Mouse (Mus musculus) kidney, embryonic 14.5 days (tissue): ENCODE measurements at regions not wholly inside any gene's neighbourhood (a gene's known extent, or its start where the extent isn't known, plus 50 kb on each side); places are given as distances from the start of the nearest gene placed in this dataset.

Source experiments
- ATAC-seq: fragments of 200-750 bp; cut with Nextera tagmentation; 2 replicates; pipeline ENCODE4 v1.8.0; 2017; ENCODE audit warnings: moderate number of reproducible peaks, mild to moderate bottlenecking, moderate TSS enrichment, moderate library complexity; ENCODE audit not compliant: low FRiP score, low TSS enrichment
- H3K27ac ChIP-seq: fragments of 300-500 bp; sonication (generic); 2 replicates; pipeline ENCODE4 v1.5.1; 2014; ENCODE audit warnings: low read depth, mild to moderate bottlenecking, low read length, moderate library complexity, mixed read lengths
- H3K27me3 ChIP-seq: fragments of 300-500 bp; sonication (generic); 2 replicates; pipeline ENCODE4 v1.6.1; 2014; ENCODE audit warnings: mild to moderate bottlenecking, low read length; ENCODE audit not compliant: control insufficient read depth, insufficient read depth
- H3K36me3 ChIP-seq: fragments of 300-500 bp; sonication (generic); 2 replicates; pipeline ENCODE4 v1.6.1; 2014; ENCODE audit warnings: low read length, mixed read lengths; ENCODE audit not compliant: control insufficient read depth, insufficient read depth
- H3K4me1 ChIP-seq: fragments of 300-500 bp; sonication (generic); 2 replicates; pipeline ENCODE4 v1.6.1; 2014; ENCODE audit warnings: low read length, mixed read lengths; ENCODE audit not compliant: control insufficient read depth, insufficient read depth
- H3K4me2 ChIP-seq: fragments of 300-500 bp; sonication (generic); replicated peaks from 2 replicates; pipeline ENCODE4 v1.6.1; 2014; ENCODE audit warnings: low read depth, mild to moderate bottlenecking, low read length
- H3K4me3 ChIP-seq: fragments of 300-500 bp; sonication (generic); 2 replicates; pipeline ENCODE4 v1.5.1; 2014; ENCODE audit warnings: mild to moderate bottlenecking, low read length
- H3K9ac ChIP-seq: fragments of 300-500 bp; sonication (generic); 2 replicates; pipeline ENCODE4 v1.6.1; 2014; ENCODE audit warnings: low read depth, mild to moderate bottlenecking, low read length, moderate library complexity
- H3K9me3 ChIP-seq: fragments of 300-500 bp; sonication (generic); 2 replicates; pipeline ENCODE4 v1.6.1; 2016; ENCODE audit warnings: low read length; ENCODE audit not compliant: control insufficient read depth
- WGBS: fragments of 180-500 bp; shearing (Covaris S2); extraction: QIAGEN DNeasy Blood & Tissue Kit; methylation state at CpG from one replicate; pipeline ENCODE4 v1.1.7; 2014; 5-methylcytosine and 5-hydroxymethylcytosine counted together

DNA sequence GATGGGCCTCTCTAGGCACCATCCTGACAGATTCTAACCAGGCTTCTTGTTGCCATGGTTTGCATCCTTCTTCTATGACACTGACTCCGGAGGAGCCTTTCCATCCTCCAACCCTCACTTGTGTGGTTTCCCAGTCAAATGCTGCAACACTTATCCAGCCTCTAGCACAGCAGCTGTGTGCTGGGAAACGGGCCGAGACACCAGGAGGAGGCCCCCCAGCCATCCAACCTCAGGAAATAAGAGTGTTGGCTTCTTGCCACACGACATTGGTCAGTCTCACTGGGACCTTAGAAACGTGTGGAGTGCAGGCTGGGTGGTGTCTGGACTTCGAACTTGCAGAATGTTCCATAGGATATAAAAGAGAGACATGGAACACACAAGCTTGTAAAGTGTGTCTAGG, 119.9 kb upstream of the Bdnf start:
- WGBS: 82% methylated on average over 6 of the region's 6 CpGs
- no peaks in the 10 kb centered on the region for H3K9me3 ChIP-seq
- ATAC-seq: no peak

DNA sequence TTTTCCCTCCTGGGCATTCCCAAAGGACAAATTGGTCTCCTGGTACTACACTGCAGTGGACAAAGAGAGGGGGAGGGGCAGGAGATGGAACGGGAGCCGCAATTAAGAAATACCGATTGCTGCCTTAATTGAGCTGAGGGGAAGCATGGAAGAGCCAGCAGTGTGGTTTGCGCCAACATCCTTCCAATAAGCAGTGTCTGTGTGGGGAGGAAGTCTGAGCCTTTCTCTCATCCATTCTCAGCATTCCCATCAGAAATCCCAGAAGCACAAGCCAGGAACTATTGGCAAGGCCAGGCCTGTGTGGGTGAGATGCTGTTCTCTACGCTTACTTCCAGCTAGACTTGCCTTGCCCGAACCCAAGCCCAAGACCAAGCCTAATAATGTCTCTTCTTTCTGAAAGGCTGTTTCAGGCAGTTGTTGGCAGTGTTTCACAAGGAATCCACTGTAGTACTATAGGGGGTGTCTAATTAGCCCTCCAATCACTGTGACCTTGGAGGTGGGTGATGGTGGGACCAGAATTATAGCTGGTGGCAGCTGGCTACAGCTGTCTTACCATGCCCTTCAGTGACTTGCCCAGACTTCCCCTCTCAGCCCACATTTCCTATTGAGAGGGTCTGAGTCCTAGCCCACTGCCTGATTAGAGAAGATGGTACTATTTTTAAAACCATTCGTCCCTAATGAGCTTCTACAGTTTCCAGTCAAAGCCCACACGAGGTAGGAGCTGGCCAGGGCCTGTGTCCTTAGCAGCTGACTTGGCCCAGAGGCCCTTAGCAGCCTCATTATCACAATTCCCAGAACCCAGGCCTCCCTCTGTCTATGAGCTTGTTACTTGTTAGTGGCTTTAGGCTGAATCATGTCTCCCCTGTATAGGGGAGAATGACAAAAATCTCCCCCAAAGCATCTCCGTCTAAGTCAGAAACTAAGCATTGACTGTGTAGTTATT, 115.1 kb upstream of the Bdnf start:
- Histone ChIP-seq H3K27ac (no peak overlapping the region), H3K9me3 (no peaks in the 10 kb centered on the region), H3K4me1 (no peaks in the 10 kb centered on the region), H3K36me3 (no peaks in the 10 kb centered on the region), H3K27me3 (no peaks in the 10 kb centered on the region), H3K4me3 (no peak overlapping the region), H3K4me2 (no peak overlapping the region), H3K9ac (no peak overlapping the region)
- no peak for ATAC-seq
- 69% methylated on average over 9 of the region's 9 CpGs for WGBS

More for the DNA sequence above, 119.9 kb upstream of the Bdnf start:
- Histone ChIP-seq H3K36me3 (no peaks in the 10 kb centered on the region), H3K4me1 (no peaks in the 10 kb centered on the region), H3K4me2 (no peak overlapping the region), H3K9ac (no peak overlapping the region), H3K27me3 (no peaks in the 10 kb centered on the region), H3K27ac (no peak overlapping the region), H3K4me3 (no peak overlapping the region)

DNA sequence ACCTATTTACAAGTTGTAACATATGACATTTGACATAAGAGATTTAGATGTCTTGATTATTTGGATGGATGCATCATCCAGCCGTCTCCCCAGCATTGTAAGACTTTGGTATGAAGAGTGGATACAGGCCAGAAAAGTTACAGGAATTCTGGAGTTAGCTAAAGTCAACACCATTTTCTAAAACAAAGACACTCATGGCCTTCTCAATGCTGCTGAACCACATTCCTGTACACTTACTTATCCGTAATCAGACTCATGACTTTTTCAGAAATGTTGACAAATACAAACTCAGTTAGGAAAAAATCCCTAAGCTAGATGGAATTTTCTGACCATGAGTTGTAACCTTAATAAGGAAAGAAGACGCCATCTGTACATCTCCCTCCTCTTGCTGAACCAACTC, 111.5 kb upstream of the Bdnf start:
- Histone ChIP-seq H3K27ac (no peak overlapping the region), H3K36me3 (no peaks in the 10 kb centered on the region), H3K27me3 (no peaks in the 10 kb centered on the region), H3K4me2 (no peak overlapping the region), H3K9ac (no peak overlapping the region), H3K9me3 (no peaks in the 10 kb centered on the region), H3K4me1 (no peaks in the 10 kb centered on the region), H3K4me3 (no peak overlapping the region)
- no peak for ATAC-seq
- WGBS: 91% methylated on average over 3 of the region's 3 CpGs

DNA sequence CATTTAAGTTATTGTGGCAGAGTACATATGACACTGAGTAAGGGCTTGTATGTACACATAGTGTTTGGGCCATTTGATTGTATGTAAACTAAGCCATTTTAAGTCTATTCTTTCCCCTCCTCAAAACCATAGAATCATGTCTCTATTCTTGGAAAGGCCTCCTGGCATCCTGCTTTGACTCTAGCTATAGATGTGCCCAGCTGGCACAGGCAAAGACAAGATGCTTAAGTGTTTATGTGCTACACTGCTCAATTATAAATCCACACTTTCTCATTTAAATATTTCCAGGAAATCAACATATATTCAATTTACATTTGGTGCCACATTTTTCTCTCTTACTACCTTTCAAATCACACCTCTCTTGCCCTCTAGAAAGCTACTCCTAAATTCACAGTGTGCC, 97.6 kb upstream of the Bdnf start:
- H3K36me3 ChIP-seq: no peaks in the 10 kb centered on the region
- no peaks in the 10 kb centered on the region for H3K4me1 ChIP-seq
- ATAC-seq: no peak
- no peaks in the 10 kb centered on the region for H3K27me3 ChIP-seq
- no peaks in the 10 kb centered on the region for H3K9me3 ChIP-seq
- no peak overlapping the region for H3K9ac ChIP-seq
- no peak overlapping the region for H3K4me2 ChIP-seq
- H3K4me3 ChIP-seq: no peak overlapping the region
- H3K27ac ChIP-seq: no peak overlapping the region

DNA sequence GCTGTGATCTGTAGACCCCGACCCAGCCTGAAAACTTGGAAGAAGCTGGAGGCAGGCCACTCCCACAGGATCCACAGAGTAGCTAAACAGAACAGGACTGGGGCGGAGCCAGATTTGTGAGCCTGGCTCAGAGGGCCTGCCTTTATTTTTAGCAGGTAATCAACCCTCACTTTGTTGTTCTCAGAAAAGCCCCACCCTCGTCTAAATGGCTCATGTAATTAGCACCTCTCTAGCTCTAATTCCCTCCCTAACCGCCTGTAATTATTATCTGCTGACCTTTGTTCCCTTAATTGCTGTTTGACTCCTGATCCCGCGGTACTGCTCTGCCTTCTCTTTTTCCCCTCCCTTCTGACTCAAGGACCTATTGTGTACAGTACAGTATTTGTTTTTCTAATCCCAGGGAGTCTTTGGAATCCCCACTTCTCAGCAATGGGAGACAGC, 95.6 kb upstream of the Bdnf start:
- no peaks in the 10 kb centered on the region for H3K36me3 ChIP-seq
- 2% methylated on average over 6 of the region's 6 CpGs for WGBS
- H3K27ac ChIP-seq: no peak overlapping the region
- no peaks in the 10 kb centered on the region for H3K4me1 ChIP-seq
- no peaks in the 10 kb centered on the region for H3K9me3 ChIP-seq
- peak overlapping the region; percentile 26 for H3K4me2 ChIP-seq
- H3K4me3 ChIP-seq: no peak overlapping the region
- H3K9ac ChIP-seq: no peak overlapping the region
- no peaks in the 10 kb centered on the region for H3K27me3 ChIP-seq
- ATAC-seq: peak; percentile 89; the same call in 1 of the 2 replicates

DNA sequence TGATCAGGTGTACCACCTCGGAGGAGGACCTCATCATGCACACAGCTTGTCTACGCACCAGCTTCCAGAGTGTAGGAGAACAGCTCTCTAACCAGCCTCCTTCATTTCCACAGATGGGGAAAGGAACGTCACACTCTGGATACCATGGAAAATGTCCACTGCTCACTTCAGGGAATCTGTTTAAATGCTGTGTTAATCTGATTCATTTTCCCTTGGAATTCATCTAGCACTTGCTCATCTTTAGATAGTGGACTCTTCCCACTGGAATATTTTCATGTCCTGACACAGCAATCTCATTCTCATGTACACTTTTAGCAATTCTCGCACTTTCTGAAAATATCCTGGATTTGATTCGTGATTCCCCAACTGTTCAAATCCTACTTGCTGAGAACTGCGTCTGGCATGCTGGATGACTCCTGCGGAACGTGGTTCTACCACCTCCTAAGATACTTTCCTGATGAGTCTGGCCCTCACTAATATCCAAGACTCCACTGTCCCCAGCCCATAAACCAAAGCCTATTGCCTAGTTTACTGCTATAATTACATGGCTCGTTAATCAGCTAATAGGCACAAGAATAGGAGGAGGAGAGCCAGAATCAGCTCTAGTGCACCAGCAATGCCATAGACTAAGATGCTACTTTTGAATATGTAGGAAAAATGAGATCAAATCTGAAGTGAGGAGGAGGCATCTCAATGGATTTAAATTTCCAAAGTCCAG, 56.0 kb upstream of the Bdnf start:
- no peaks in the 10 kb centered on the region for H3K4me1 ChIP-seq
- H3K9me3 ChIP-seq: no peaks in the 10 kb centered on the region
- H3K27ac ChIP-seq: no peak overlapping the region
- no peak overlapping the region for H3K4me2 ChIP-seq
- H3K27me3 ChIP-seq: no peaks in the 10 kb centered on the region; the same call in 1 of the 2 replicates
- no peak overlapping the region for H3K9ac ChIP-seq
- H3K4me3 ChIP-seq: no peak overlapping the region
- WGBS: 53% methylated on average over 9 of the region's 9 CpGs
- peak; percentile 89 for ATAC-seq
- H3K36me3 ChIP-seq: no peaks in the 10 kb centered on the region

DNA sequence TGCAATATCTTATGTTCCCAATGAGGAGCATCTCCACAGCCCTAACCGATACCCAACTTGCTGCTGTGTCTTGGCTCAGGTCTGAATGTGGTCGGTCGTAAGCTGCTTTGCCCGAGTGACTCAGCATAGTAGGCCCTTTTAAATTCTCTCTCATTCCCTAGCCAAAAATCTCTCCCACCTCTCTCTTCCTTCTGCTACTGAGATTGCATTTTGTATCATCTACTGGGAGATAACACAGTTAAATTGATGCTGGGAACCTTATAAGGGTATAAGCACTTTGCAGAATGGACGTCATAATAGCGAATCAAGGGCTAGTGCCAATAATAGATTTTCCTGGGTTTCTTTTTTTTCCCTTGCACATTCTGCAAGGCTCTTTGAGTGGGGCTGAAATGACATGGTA, 54.8 kb upstream of the Bdnf start:
- Histone ChIP-seq H3K9me3 (no peaks in the 10 kb centered on the region), H3K27ac (no peak overlapping the region), H3K27me3 (no peaks in the 10 kb centered on the region; the same call in 1 of the 2 replicates), H3K4me3 (no peak overlapping the region), H3K9ac (no peak overlapping the region), H3K36me3 (no peaks in the 10 kb centered on the region), H3K4me2 (no peak overlapping the region), H3K4me1 (no peaks in the 10 kb centered on the region)
- whole genome bisulfite sequencing: 85% methylated on average over 6 of the region's 6 CpGs
- no peak for ATAC-seq

DNA sequence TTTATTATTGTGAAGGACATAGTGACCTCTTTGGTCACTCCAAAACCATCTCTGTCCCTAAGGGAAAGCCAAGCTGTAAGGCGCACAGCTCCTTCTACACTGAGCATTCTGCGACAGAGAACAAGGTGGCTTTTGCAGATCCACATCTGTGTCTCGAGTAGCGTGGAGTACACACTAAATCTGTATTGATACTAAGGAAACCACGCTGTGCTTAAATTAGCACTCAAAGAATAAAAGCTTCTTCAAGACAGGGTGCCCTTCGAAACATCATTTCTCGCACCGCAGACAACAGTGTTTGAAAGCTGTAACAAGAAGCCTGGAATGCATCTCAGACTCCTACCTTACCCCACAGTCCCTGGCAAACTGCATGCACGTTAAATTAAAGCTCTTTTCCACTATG, 52.9 kb upstream of the Bdnf start:
- no peaks in the 10 kb centered on the region for H3K36me3 ChIP-seq
- no peak overlapping the region for H3K27ac ChIP-seq
- no peak overlapping the region for H3K4me3 ChIP-seq
- no peaks in the 10 kb centered on the region for H3K4me1 ChIP-seq
- ATAC-seq: no peak
- no peak overlapping the region for H3K4me2 ChIP-seq
- WGBS: 66% methylated on average over 9 of the region's 9 CpGs
- no peaks in the 10 kb centered on the region for H3K9me3 ChIP-seq
- H3K9ac ChIP-seq: no peak overlapping the region
- H3K27me3 ChIP-seq: no peaks in the 10 kb centered on the region; the same call in 1 of the 2 replicates
